In genomic region chr17:35259621-35260020, GRCm38 (mm10) we compare ENCODE assay signal across 19 mouse cellular contexts. TPM values are rescaled to one million over a fixed set of nuclear protein-coding genes. Genes with fewer than 3 reads are reported as not detected.
DNase-seq lines count a peak whose midpoint lies in the region; ATAC-seq and TF ChIP-seq lines count a peak whose summit lies in the region.
"Had no signal": no experiment of that assay in that cellular context is flagged by ENCODE, and none has a peak within 500 bp of the region (broad histone marks: within the 10 kb centered on the region; RNA-seq: fewer than 3 reads in every experiment).

No protein-coding gene starts in this region.

- 76% methylated on average over 4 of the region's 4 CpGs for WGBS in heart, embryonic 11.5 days (ENCODE audit: insufficient replicate concordance)
- 87% methylated on average over 4 of the region's 4 CpGs for WGBS in spleen, adult 2 months

- ATAC-seq in cerebellum, adult (ENCODE audit: insufficient number of reproducible peaks, low FRiP score, low TSS enrichment), result no peak
- no peak for ATAC-seq in heart, embryonic 11.5 days (replicated peaks; ENCODE audit: insufficient number of reproducible peaks, low FRiP score, low TSS enrichment)
- ATAC-seq: forebrain, postnatal 0 days; midbrain, embryonic 13.5 days had no signal

- DNase-seq in cerebellum, adult 11-12 months, result peak; percentile 12
- DNase-seq in heart, postnatal 4 days, result peak; percentile 4
- DNase-seq in spleen, adult 2 months (ENCODE audit: low read depth in 1 of 2, low spot score in 2 of 2), result no peak
- no peak for DNase-seq in spleen, adult 12 weeks (ENCODE audit: low spot score)
- no peak for DNase-seq in frontal cortex, postnatal 36 days (ENCODE audit: low spot score in 2 of 2)
- DNase-seq in T-cell, adult 2 months (ENCODE audit: low spot score), result no peak
- DNase-seq: forebrain, postnatal 0 days had no signal

- no peak for TF ChIP-seq CTCF in spleen, adult 2 months (IDR thresholded peaks at IDR 0.05; ENCODE audit: extremely low read depth, insufficient read depth, insufficient read length, insufficient replicate concordance)

- peaks cover 33% of the 10 kb centered on the region for H3K27me3 ChIP-seq in heart, embryonic 11.5 days (ENCODE audit: control insufficient read depth, insufficient read depth, low read length)
- no peaks in the 10 kb centered on the region for H3K27me3 ChIP-seq in spleen, adult 2 months (ENCODE audit: control insufficient read depth, insufficient read depth, low read length)

- no peaks in the 10 kb centered on the region for H3K9me3 ChIP-seq in heart, embryonic 11.5 days (replicated peaks; ENCODE audit: control insufficient read depth, low read length)
- H3K9me3 ChIP-seq: embryonic facial prominence, embryonic 15.5 days; hindbrain, embryonic 12.5 days; limb, embryonic 15.5 days; midbrain, embryonic 13.5 days; neural tube, embryonic 12.5 days had no signal

- no peaks in the 10 kb centered on the region for H3K4me1 ChIP-seq in heart, embryonic 11.5 days (ENCODE audit: control insufficient read depth, insufficient read depth, low read length)
- peaks cover 16% of the 10 kb centered on the region; the same call in 1 of the 2 replicates for H3K4me1 ChIP-seq in spleen, adult 2 months (ENCODE audit: control insufficient read depth, insufficient read depth, insufficient read length)

- H3K27ac ChIP-seq in heart, embryonic 11.5 days (ENCODE audit: low read depth, low read length), result no peak overlapping the region
- H3K27ac ChIP-seq in spleen, adult 2 months (ENCODE audit: insufficient read depth, low read length), result peak overlapping the region; percentile 98
- H3K27ac ChIP-seq: embryonic facial prominence, embryonic 15.5 days; hindbrain, embryonic 12.5 days; limb, embryonic 15.5 days; midbrain, embryonic 13.5 days; neural tube, embryonic 12.5 days had no signal

- no peak overlapping the region for H3K4me2 ChIP-seq in heart, embryonic 11.5 days
- H3K4me2 ChIP-seq: embryonic facial prominence, embryonic 15.5 days; hindbrain, embryonic 12.5 days; limb, embryonic 15.5 days; lung, embryonic 14.5 days; midbrain, embryonic 13.5 days; neural tube, embryonic 12.5 days had no signal

- no peaks in the 10 kb centered on the region for H3K36me3 ChIP-seq in heart, embryonic 11.5 days (ENCODE audit: control insufficient read depth, insufficient read depth, low read length)
- peaks cover 9% of the 10 kb centered on the region for H3K36me3 ChIP-seq in spleen, adult 2 months (ENCODE audit: control insufficient read depth, insufficient read depth, low read length)
- H3K36me3 ChIP-seq: embryonic facial prominence, embryonic 15.5 days; hindbrain, embryonic 12.5 days; limb, embryonic 15.5 days; midbrain, embryonic 13.5 days; neural tube, embryonic 12.5 days had no signal

- H3K9ac ChIP-seq in heart, embryonic 11.5 days (ENCODE audit: low read depth, low read length), result no peak overlapping the region
- H3K9ac ChIP-seq: embryonic facial prominence, embryonic 15.5 days; forebrain, postnatal 0 days; hindbrain, embryonic 12.5 days; limb, embryonic 15.5 days; lung, embryonic 14.5 days; midbrain, embryonic 13.5 days; neural tube, embryonic 12.5 days had no signal

- H3K4me3 ChIP-seq in heart, embryonic 11.5 days (ENCODE audit: low read depth, low read length), result no peak overlapping the region
- no peak overlapping the region for H3K4me3 ChIP-seq in spleen, adult 2 months (ENCODE audit: extremely low read depth, insufficient read depth, insufficient read length)
- H3K4me3 ChIP-seq: embryonic facial prominence, embryonic 15.5 days; hindbrain, embryonic 12.5 days; limb, embryonic 15.5 days; midbrain, embryonic 13.5 days; neural tube, embryonic 12.5 days had no signal

- no peak for TF ChIP-seq POLR2A in spleen, adult 2 months (IDR thresholded peaks at IDR 0.05; ENCODE audit: low read depth, low read length)

RNA-seq across cellular contexts. Expression of gene H2-D1, which starts 2.9 kb away (rescaled TPM):
- 10 to 100 TPM; 45.9 to 50.4 TPM for total RNA-seq in heart, postnatal 4 days (2021)
- 21.0 and 29.1 TPM in 2 replicates for polyA plus RNA-seq in heart, embryonic 11.5 days (2014; fragmentation: Nextera tagmentation; extraction: Ambion mirVana)
- 1,148 and 1,488 TPM in 2 replicates for polyA plus RNA-seq in spleen, adult 2 months (2012; rRNA removed)

RNA-seq across cellular contexts. Expression of gene Ddx39b, which starts 18.1 kb away (rescaled TPM):
- total RNA-seq in heart, postnatal 4 days (2021), result 100 to 1,000 TPM; 221 to 230 TPM
- polyA plus RNA-seq in heart, embryonic 11.5 days (2014; fragmentation: Nextera tagmentation; extraction: Ambion mirVana), result 317 and 318 TPM in 2 replicates
- 284 and 323 TPM in 2 replicates for polyA plus RNA-seq in spleen, adult 2 months (2012; rRNA removed)

RNA-seq across cellular contexts. Expression of gene Nfkbil1, which starts 24.0 kb away (rescaled TPM):
- 10 to 100 TPM; 10.8 to 11.0 TPM for total RNA-seq in heart, postnatal 4 days (2021)
- 2.3 and 4.9 TPM in 2 replicates for polyA plus RNA-seq in heart, embryonic 11.5 days (2014; fragmentation: Nextera tagmentation; extraction: Ambion mirVana)
- polyA plus RNA-seq in spleen, adult 2 months (2012; rRNA removed), result 16.9 and 29.1 TPM in 2 replicates

RNA-seq across cellular contexts. Expression of gene Atp6v1g2, which starts 26.2 kb away (rescaled TPM):
- total RNA-seq in heart, postnatal 4 days (2021), result 1 to 10 TPM; 8.0 to 9.3 TPM
- polyA plus RNA-seq in heart, embryonic 11.5 days (2014; fragmentation: Nextera tagmentation; extraction: Ambion mirVana), result 9.3 and 10.1 TPM in 2 replicates
- polyA plus RNA-seq in spleen, adult 2 months (2012; rRNA removed), result 5.0 TPM in 2 replicates

RNA-seq across cellular contexts. Expression of gene Gm16181, which starts 39.0 kb away (rescaled TPM):
- total RNA-seq in heart, postnatal 4 days (2021), result under 1 TPM in 1 of 2 experiments, not detected in 1; 0.52 TPM
- polyA plus RNA-seq in heart, embryonic 11.5 days (2014; fragmentation: Nextera tagmentation; extraction: Ambion mirVana), result 0.44 TPM in 1 of 2 replicates, not detected in the other
- polyA plus RNA-seq in spleen, adult 2 months (2012; rRNA removed), result 0.34 TPM in 1 of 2 replicates, not detected in the other
- total RNA-seq: ES-E14; forebrain, postnatal 0 days; gastrocnemius, adult 18-20 months; left cerebral cortex, adult 18-20 months; left cerebral cortex, postnatal 36 days had no signal
- polyA plus RNA-seq: forebrain, postnatal 0 days; neural tube, embryonic 12.5 days had no signal

Comparison
In these comparisons a context has a peak if more than half of its experiments do, and no peak if none do; other contexts are left out.
1. DNase-seq: peak in cerebellum, adult 11-12 months (single experiment) and heart, postnatal 4 days (single experiment); none in spleen, adult 2 months (0 of 2), spleen, adult 12 weeks (single experiment), frontal cortex, postnatal 36 days (0 of 2) and T-cell, adult 2 months (single experiment).
2. RNA of gene H2-D1, which starts 2.9 kb away (polyA plus RNA-seq): 1,148 to 1,488 TPM in spleen, adult 2 months; 21.0 to 29.1 TPM in heart, embryonic 11.5 days; every median in the first group is over 10 times any median in the second.